Mouse (Mus musculus): ENCODE data around the gene Tmem44.

GRCm38 (mm10) chr16:30486498-30486897 lies 64.1 kb downstream of the Tmem44 start:
- TF ChIP-seq CTCF (IDR thresholded peaks at IDR 0.05; ENCODE audit: borderline replicate concordance, insufficient read depth, low read depth, low read length), result no peak
- TF ChIP-seq POLR2A (IDR thresholded peaks at IDR 0.05; ENCODE audit: borderline replicate concordance, insufficient read depth, low read length), result no peak

Data from cerebellum, adult 2 months (tissue).